Mouse (Mus musculus) layer of hippocampus, postnatal 14 days (tissue): ENCODE measurements at regions not wholly inside any gene's neighbourhood (a gene's known extent, or its start where the extent isn't known, plus 50 kb on each side); places are given as distances from the start of the nearest gene placed in this dataset.

Source experiments
- DNase-seq, 2 experiments: peaks; one replicate each; pipeline ENCODE4 v3.0.0; 2021 to 2022; ENCODE audit warnings: low spot score in 2 of 2, mixed read lengths in 1 of 2

DNA sequence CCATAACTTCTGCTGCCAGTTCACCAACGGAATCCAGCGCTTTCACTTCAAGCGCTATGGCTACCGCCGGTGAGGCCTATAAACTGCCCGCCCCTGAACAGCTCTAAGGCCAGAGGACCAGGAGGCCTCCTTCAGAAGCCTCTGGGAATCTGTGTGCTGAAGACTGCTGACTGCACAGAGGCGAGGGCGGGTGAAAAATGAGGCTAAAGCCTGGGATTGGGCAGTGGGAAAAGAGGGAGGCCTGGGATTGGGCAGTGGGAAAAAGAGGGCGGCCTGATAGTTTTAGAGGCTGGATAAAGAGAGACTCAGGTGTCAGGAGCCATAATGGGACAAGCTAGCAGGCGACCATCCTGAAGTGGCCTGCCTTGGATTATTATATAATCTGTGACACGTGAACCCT, 80.8 kb downstream of the Plekhb2 start:
- DNase-seq: no peak

DNA sequence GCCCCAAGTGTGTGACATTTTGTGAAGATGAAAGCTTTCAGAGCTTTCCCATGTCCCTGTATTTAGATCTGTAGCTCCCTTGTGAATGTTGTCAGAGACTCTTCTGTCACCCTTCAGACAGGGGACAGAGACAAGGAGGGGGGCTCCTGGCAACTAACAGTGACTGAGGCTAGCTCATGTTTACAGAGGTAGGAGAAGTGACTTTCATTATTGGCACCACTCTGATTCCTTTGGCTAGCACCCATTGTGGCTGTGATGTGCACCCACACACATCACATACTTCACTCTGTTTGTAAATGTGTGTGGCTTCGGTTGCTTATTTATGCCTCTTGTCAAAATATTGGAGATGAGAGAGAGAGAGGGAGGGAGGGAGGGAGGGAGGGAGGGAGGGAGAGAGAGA, 93.4 kb downstream of the Plekhb2 start:
- no peak for DNase-seq

DNA sequence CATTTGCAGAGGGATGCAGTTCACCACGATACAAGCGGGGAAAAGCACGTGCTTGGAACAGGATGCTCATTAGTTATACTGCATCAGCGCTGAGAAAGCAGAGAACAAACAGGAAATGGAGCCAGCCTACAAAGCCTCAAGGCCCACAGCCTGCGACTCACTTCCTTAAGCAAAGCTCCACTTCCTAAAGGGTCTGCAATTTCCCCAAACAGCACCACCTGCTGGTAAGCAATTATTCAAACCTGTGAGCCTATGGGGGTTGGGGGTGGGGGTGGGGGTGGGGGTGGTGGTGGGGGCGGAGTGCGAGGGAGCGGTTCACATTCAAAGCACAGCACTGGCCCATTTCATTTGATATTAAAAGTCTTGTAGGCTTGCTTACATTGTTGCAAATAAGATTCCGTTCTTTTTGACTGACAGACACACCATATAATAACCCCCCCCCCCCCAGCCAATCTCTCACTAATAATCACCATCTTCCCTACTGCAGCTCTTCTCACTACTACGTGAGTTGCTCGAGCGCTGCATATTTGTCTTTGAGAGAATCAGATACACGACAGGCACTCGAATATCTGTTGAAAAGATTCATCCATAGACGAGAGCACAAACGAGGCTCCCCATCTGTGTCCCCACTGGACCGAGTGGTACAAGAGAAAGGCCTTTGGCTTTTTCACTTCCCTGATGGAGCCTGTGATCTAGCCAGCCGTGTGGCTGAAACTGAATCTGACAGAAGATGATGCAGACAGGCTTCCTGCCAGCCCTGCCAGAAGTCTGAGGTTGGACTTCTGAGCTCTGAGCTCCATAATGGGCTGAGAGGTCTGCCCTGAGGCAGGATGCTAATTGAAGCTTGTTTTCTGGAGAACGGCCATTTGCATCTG, 112.1 kb downstream of the Plekhb2 start:
- DNase-seq: no peak

DNA sequence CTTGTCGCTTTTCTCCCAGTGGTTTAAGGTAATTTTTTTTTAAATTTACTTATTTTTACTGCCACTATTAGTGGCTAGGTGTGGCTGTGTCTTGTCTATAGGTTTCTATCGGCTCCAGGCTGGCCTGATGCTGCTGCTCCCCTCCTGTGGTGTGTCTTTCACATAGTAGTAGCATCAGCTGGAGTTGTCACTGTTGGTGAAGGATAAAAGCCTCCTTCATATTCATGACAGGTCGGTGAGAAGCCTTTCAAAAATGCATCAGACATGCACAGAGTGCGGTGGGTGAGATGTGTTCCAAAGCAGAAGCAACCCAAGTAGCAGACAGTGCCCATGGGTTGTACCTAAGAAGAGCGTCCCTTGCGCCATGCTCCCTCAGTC, 112.7 kb downstream of the Plekhb2 start:
- DNase-seq: no peak

DNA sequence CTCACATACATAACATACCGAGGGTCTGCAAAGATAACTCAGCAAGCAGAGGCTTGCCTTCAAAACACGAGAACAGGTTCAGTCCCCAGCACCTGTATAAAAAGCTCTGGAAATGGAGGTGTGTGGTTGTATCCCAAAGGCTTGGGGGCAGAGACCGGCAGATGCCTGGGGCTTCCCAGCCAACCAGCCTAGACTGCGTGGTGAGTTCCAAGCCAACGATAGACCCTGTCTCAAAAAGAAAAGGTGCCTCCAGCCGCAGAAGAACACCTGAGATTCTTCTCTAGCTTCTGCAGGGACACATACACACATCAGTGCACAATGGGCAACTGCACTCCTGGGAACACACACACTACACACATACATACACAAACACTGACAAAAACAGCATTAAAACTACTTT, 125.0 kb downstream of the Plekhb2 start:
- no peak for DNase-seq

DNA sequence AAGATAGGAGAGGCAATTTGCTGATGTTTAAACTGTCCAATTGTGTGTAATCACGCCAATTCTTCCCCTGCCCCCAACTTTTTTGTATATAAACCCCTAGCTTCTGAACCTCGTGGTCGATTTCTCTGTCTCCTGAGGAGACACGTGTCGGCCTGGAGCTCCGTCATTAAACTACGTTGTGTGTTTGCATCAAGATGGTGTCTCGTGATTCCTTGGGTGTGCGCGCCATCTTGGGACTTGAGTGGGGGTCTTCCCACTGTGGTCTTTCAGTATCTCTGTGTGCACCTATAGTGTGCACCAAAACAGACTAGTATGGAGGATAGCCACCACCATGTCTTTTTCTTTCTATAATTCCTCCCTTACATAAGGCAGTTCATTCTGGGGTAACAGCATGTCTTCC, 128.4 kb downstream of the Plekhb2 start:
- DNase-seq: no peak

DNA sequence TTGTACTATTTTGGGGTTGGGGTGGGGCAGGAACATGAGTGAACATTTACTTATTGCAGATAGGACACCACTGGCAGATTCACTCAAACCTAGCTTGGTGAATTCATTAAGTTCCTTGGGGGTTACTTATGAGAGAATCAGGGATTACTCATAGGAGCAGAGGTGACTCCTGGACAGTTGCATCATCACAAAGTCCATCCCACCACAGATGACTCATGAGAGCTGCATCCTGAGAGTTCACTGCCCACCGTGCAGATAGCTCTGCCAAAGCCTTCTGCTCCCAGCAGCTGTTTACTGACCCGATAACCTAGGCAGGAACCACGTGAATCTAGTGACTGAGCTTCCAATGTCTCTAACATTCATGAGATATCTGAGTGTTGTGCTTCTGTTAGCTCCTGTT, 129.6 kb downstream of the Plekhb2 start:
- no peak for DNase-seq

DNA sequence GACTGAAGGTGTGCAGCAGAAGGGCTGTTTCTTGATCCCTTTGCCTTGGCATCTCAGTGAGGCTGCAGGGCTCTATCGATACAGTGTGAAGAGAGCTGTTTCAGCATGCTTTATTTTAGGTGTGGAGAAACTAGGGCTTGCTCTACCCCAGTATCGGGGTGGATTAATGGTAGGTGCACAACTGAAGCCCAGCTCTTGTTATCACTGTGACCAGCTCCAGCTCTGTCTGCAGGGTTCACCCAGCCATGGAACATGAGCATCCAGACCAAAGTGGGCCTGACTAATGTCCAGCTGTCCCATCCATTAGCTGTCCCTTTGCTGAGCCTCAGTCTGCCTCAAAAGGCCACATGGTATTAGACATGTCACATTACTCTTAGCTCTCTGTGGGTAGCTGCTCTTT, 132.2 kb downstream of the Plekhb2 start:
- no peak for DNase-seq

DNA sequence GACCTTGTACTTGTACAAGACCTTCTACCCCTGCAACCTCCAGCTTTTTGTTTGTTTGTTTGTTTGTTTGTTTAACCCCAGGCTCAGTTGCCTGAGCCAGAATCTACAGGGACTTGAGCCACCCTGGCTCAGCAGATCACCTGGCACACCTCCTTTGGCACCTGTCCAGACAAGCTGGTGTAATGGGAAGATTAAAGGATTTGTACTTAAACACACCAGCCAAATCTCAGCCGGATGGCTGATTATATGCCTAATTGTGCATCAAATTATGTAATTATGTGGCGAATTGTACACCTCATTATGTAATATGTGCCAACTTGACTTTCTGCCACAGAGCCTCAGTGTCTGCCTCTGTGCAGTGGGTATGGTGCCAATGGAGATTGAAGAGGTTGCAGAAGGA, 133.2 kb downstream of the Plekhb2 start:
- peak in 1 of 2 experiments; percentile 26 for DNase-seq

DNA sequence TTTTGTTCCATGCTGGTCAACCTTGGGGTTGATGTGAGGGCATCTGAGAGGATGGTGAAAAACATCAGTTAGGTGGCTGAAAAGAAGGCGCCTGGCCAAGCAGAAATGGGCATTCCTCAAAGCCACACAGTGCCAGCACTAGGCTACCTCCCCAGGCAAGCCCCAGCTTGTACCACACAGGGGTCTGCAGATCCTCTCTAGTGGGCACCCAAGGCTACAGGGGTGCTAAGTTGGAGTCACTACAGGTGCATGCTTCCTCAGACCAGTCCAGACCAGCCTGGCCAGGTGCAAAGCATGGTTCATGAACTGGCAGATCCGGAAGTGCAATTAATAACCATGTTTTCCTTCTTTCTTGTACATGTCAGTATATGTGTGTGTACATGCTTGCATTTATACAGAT, 137.1 kb downstream of the Plekhb2 start:
- no peak for DNase-seq

DNA sequence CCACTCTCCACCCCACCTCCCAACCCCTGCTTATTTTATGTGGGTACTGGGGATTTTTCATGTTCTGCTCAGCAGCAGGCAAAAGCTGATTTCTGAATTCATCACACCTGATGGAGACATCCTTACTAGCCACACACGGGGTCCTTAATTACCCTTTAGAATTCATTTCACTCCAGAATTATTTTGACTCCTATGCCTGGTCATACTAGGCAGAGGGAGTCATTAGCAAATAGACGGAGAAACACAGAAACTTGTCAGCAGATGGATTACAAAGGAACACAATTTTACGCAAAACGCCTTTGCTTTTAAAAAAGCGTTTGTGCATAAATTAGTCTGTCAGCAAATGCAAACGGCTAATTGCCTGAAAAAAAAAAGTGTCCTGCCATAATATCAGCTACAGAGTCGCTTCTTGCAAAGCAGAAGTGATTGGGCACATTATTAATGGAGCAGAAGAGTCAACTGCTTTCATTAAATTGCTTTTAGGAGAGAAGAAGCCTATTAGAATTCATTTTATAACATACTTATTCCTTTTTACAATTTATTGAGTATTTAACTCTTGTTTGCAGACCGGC, 138.0 kb downstream of the Plekhb2 start:
- peak in 1 of 2 experiments; percentile 12 for DNase-seq

DNA sequence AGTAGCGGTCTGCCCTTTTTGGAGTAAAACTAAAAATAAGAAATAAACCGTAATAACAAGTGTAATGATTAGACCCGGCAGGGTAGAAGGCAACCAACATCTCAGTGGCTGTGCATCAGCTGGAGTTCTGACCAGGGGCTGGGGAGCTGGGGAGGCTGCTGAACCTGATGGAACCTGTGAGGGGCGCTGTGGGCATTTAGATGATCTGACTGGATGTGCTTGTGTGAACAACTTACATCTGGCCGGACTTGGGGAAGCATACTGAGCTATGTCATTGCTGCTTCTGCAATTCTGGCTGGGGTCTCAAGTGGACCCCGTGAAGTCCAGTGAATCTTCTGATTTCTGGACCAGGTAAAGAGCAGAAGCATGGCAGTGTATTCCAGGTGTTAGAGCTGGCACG, 138.4 kb downstream of the Plekhb2 start:
- DNase-seq: peak; percentile 16 to 29

DNA sequence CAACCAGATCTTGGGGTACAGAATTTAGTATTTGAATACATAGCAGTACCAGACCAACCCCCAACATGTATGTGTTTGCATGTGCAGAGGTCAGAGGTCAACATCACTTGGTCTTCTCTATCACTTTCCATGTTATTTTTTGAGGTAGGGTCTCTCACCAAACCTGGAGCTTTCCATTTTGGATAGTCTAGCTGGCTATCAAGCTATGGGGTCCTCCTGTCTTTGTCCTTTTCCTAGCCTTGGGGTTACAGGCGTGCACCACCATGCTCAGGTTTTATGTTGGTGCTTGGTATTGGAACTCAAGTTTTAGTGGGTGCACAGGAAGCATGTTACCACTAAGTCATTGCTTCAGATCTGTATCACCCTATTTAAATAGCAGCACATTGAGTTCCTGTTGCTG, 151.0 kb downstream of the Plekhb2 start:
- no peak for DNase-seq

DNA sequence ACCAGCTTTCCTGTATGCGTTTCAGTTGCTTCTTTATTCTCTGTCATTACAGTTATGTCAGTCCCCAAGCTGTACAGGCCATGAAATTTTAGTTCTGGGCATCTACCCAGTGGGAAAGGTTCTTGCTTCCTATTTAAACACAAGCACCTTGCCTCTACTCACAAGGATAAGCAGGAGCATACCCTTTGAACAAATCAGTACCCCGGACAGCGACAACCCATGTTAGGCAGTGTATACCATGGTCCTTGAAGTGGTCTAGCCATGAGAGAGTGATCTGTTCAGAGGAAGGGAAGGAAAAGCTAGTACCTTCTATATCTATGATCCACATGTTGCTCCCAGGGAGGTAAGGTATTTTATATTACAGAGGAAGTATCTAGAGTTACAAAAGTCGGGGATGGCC, 167.7 kb downstream of the Plekhb2 start:
- DNase-seq: no peak

DNA sequence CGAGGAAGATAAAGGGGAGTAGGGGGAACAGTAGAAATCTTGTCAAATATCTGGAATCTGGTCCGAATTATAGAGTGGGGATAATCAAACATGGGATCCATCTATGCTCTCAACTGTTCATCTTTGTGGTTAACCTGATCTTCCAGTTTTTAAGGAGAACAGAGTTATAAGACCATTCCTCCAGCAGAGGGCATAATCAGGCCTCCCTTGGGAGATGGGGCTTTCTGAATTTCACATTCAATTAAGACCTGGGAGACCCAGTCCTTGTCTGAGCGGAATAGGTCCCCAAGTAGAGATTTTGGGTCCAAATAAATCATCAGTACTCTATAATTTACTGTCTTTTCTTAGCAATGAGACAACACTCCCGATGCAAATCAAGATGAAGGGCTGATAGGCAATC, 182.8 kb downstream of the Plekhb2 start:
- peak; percentile 9 to 59 for DNase-seq

DNA sequence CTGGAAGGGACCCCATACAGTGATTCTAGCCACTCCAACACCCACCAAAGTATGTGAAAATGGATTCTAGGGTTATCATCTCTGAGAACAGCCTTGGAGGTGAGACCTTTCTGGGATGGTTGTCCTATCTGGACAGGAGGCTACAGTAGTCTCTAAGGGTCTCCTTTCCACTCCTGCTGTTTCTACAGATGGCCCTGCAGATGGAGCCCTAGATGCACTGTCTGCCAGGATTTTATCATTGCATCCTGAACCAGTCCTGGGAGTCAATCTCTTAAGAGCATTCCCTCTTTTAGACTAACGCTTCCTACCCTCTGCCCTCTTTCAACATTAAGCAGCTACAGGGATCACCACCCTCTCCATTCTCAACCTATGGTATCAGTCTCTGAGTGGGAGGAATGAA, 223.0 kb downstream of the Plekhb2 start:
- DNase-seq: no peak

DNA sequence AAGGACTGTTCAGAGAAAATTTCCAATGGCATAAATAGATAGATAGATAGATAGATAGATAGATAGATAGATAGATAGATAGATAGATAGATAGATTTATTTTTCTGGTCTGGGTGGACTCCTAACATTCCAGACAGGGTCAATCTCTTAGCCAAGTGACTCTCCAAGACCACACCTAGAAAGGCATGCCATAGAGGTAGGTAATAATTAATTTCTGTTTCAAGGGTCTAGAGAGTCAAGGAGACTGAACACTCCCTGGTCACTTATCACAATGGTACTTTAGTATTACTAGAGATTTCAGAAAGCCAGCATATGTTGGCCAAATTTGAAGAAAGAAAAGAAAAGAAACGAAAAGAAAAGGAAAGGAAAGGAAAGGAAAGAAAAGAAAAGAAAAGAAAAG, 245.1 kb downstream of the Plekhb2 start:
- no peak for DNase-seq

DNA sequence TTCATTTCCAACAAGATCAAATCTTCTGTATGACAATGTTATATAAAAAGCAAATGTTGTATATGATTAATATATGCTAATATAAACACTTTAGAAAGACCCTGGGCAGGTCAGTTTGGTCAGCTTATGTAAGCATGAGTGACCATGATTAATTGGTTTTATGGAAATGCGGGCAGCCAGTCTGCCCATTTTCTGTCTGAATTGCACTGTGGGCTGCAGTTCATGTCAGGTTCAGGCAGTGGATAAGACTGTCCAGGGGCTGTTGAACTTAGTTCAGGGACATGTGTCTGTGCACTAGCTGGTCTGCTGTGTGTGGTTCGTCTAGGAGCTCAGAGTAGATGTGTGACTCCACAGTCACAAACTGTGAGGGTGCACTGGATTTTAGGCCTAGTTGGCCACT, 246.0 kb downstream of the Plekhb2 start:
- DNase-seq: no peak

DNA sequence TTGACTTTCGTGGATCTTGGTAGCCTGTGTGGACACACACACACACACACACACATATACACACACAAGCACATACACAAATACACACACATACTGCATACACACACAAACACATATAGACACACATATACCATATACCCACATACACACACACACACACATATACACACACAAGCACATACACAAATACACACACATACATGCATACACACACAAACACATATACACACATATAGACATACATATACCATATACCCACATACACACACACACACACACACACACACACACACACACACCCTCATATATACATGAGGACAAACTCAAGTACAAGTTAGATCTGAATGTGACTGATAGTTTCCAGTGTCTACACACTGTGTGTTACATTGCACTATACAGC, 256.9 kb downstream of the Plekhb2 start:
- DNase-seq: no peak

DNA sequence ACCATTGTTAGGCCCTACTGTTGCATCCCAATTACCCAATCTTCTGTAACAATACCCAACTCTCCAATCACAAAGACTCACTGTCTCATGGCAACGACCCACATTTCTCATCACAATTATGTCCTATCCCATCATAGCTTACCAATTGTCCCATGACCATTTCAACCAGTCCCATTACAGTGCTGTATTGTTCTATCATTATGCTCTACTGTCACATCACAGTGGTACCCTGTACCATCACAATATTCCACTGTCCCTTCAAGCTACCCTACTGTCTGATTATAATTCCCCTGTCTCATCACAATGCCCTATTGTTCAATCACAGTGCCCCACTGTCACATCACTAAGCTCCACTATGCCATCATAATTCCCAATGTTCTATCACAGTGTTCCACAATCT, 260.0 kb downstream of the Plekhb2 start:
- no peak for DNase-seq

DNA sequence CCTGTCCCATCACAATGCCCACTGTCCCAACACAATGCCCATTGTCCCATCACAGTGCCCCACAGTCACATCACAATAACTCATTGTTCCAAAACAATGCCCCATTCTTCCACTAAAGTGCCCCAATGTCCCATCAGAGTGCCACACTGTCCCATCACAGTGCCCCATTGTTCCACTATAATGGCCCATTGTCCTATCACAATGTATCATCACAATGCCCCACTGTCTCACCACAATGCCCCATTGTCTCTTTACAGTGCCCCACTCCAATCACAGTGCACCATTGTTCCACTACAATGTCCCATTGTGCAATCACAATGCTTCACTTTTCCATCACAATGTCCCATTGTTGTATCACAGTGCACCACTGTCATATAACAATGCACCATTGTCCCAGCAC, 265.7 kb downstream of the Plekhb2 start:
- DNase-seq: no peak

DNA sequence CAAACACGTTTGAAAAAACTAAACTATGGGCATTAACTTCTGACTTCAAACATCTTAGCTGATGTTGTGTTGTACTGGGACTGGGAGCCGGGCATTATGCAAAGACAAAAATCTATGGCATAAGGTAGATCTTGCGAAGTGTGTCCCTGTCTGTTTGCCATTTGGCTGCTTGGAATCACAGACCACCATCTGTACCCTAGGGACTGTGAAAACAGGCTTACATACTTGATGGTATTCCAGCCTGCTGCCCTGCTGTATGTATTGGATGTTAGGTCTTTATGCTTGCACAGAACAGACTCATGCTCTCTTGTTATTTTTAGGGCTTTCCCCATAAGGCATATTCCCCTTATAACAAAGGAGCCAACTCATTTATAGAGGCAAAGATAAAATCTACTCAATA, 288.1 kb downstream of the Plekhb2 start:
- peak; percentile 16 to 49 for DNase-seq

DNA sequence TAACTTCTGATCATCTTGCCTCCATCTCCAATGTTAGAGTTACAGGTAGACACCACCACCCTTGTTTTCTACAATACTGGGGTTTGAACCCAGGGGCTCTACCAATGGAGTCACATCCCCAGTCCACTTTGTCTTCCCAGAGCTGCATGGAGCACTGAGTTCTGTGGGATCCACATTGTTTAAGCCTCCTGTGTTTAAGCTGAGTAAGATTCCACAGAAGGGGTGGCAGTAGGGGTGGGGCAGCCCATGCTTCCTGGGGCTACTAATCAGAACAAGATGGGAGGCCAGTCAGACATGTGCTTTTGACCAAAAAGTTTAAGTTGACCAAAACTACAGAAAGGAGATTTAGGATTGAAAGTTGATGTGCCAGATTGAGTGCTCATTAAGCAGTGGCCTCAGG, 299.3 kb downstream of the Plekhb2 start:
- no peak for DNase-seq
